Mouse (Mus musculus): Measurements from ENCODE around the gene Rnf141. TPM values are rescaled to one million over a fixed set of nuclear protein-coding genes. Genes with fewer than 3 reads are reported as not detected.

Rnf141 gene
- polyA plus RNA-seq, 1 experiment from 2014 or later, result 41.4 TPM

- Histone ChIP-seq H3K36me3 (replicated peaks; ENCODE audit: control insufficient read depth, insufficient read depth) (no peaks in the 10 kb centered on the region), H3K4me3 (replicated peaks; ENCODE audit: low read length) (no peak overlapping the region), H3K4me1 (replicated peaks; ENCODE audit: control insufficient read depth, insufficient read depth, low read length) (peaks cover 6% of the 10 kb centered on the region; the same call in 1 of the 2 replicates), H3K9me3 (ENCODE audit: control insufficient read depth, low read length) (no peaks in the 10 kb centered on the region), H3K4me2 (replicated peaks) (no peak overlapping the region), H3K27me3 (ENCODE audit: control insufficient read depth, insufficient read depth, low read length) (no peaks in the 10 kb centered on the region), H3K9ac (no peak overlapping the region), H3K27ac (no peak overlapping the region)
- no peak for DNase-seq (ENCODE audit: low spot score)
- ATAC-seq (ENCODE audit: low FRiP score), result no peak
- 89% methylated on average over 2 of the region's 2 CpGs for WGBS
These were observed 3.1 kb upstream of the Rnf141 start for GRCm38 (mm10) chr7:110847321-110847720.

- no peaks in the 10 kb centered on the region for H3K27me3 ChIP-seq (ENCODE audit: control insufficient read depth, insufficient read depth, low read length)
- no peaks in the 10 kb centered on the region for H3K9me3 ChIP-seq (ENCODE audit: control insufficient read depth, low read length)
- WGBS, result 88% methylated on average over 4 of the region's 4 CpGs
- H3K4me2 ChIP-seq (replicated peaks), result no peak overlapping the region
- no peak for ATAC-seq (ENCODE audit: low FRiP score)
- H3K27ac ChIP-seq, result no peak overlapping the region
- peaks cover 6% of the 10 kb centered on the region; the same call in 1 of the 2 replicates for H3K4me1 ChIP-seq (replicated peaks; ENCODE audit: control insufficient read depth, insufficient read depth, low read length)
- no peak for DNase-seq (ENCODE audit: low spot score)
- H3K9ac ChIP-seq, result no peak overlapping the region
- H3K4me3 ChIP-seq (replicated peaks; ENCODE audit: low read length), result no peak overlapping the region
- H3K36me3 ChIP-seq (replicated peaks; ENCODE audit: control insufficient read depth, insufficient read depth), result peaks cover 9% of the 10 kb centered on the region
These were observed 3.9 kb downstream of the Rnf141 start for GRCm38 (mm10) chr7:110840332-110840731.

- no peak overlapping the region for H3K4me3 ChIP-seq (replicated peaks; ENCODE audit: low read length)
- no peaks in the 10 kb centered on the region for H3K27me3 ChIP-seq (ENCODE audit: control insufficient read depth, insufficient read depth, low read length)
- no peaks in the 10 kb centered on the region for H3K9me3 ChIP-seq (ENCODE audit: control insufficient read depth, low read length)
- H3K4me1 ChIP-seq (replicated peaks; ENCODE audit: control insufficient read depth, insufficient read depth, low read length), result no peaks in the 10 kb centered on the region
- 66% methylated on average over 3 of the region's 3 CpGs for WGBS
- peaks cover 33% of the 10 kb centered on the region for H3K36me3 ChIP-seq (replicated peaks; ENCODE audit: control insufficient read depth, insufficient read depth)
- ATAC-seq (ENCODE audit: low FRiP score) (no peak), DNase-seq (ENCODE audit: low spot score) (no peak)
- no peak overlapping the region for H3K9ac ChIP-seq
- H3K4me2 ChIP-seq (replicated peaks), result no peak overlapping the region
- no peak overlapping the region for H3K27ac ChIP-seq
These were observed 9.7 kb downstream of the Rnf141 start for GRCm38 (mm10) chr7:110834522-110834921.

- ATAC-seq (ENCODE audit: low FRiP score) (no peak), DNase-seq (ENCODE audit: low spot score) (no peak)
- WGBS, result 100% methylated on average over 1 of the region's 1 CpGs
- Histone ChIP-seq H3K27me3 (ENCODE audit: control insufficient read depth, insufficient read depth, low read length) (no peaks in the 10 kb centered on the region), H3K4me1 (replicated peaks; ENCODE audit: control insufficient read depth, insufficient read depth, low read length) (no peaks in the 10 kb centered on the region), H3K9ac (no peak overlapping the region), H3K27ac (no peak overlapping the region), H3K4me2 (replicated peaks) (no peak overlapping the region), H3K36me3 (replicated peaks; ENCODE audit: control insufficient read depth, insufficient read depth) (peaks cover 33% of the 10 kb centered on the region), H3K4me3 (replicated peaks; ENCODE audit: low read length) (no peak overlapping the region), H3K9me3 (ENCODE audit: control insufficient read depth, low read length) (no peaks in the 10 kb centered on the region)
These were observed 10.2 kb downstream of the Rnf141 start for GRCm38 (mm10) chr7:110834018-110834417.

GRCm38 (mm10) chr7:110833024-110833423 lies 11.2 kb downstream of the Rnf141 start:
- no peaks in the 10 kb centered on the region for H3K27me3 ChIP-seq (ENCODE audit: control insufficient read depth, insufficient read depth, low read length)
- no peak overlapping the region for H3K4me3 ChIP-seq (replicated peaks; ENCODE audit: low read length)
- DNase-seq (ENCODE audit: low spot score) (no peak), ATAC-seq (ENCODE audit: low FRiP score) (no peak)
- no peaks in the 10 kb centered on the region for H3K9me3 ChIP-seq (ENCODE audit: control insufficient read depth, low read length)
- peaks cover 33% of the 10 kb centered on the region for H3K36me3 ChIP-seq (replicated peaks; ENCODE audit: control insufficient read depth, insufficient read depth)
- H3K27ac ChIP-seq, result no peak overlapping the region
- H3K9ac ChIP-seq, result no peak overlapping the region
- H3K4me1 ChIP-seq (replicated peaks; ENCODE audit: control insufficient read depth, insufficient read depth, low read length), result no peaks in the 10 kb centered on the region
- H3K4me2 ChIP-seq (replicated peaks), result no peak overlapping the region
- WGBS, result 94% methylated on average over 1 of the region's 1 CpGs

- peaks cover 24% of the 10 kb centered on the region for H3K36me3 ChIP-seq (replicated peaks; ENCODE audit: control insufficient read depth, insufficient read depth)
- no peak overlapping the region for H3K4me2 ChIP-seq (replicated peaks)
- DNase-seq (ENCODE audit: low spot score) (no peak), ATAC-seq (ENCODE audit: low FRiP score) (no peak)
- H3K27me3 ChIP-seq (ENCODE audit: control insufficient read depth, insufficient read depth, low read length), result no peaks in the 10 kb centered on the region
- no peaks in the 10 kb centered on the region for H3K9me3 ChIP-seq (ENCODE audit: control insufficient read depth, low read length)
- no peaks in the 10 kb centered on the region for H3K4me1 ChIP-seq (replicated peaks; ENCODE audit: control insufficient read depth, insufficient read depth, low read length)
- no peak overlapping the region for H3K27ac ChIP-seq
- H3K9ac ChIP-seq, result no peak overlapping the region
- WGBS, result 89% methylated on average over 8 of the region's 8 CpGs
- H3K4me3 ChIP-seq (replicated peaks; ENCODE audit: low read length), result no peak overlapping the region
These were observed 20.0 kb downstream of the Rnf141 start for GRCm38 (mm10) chr7:110823995-110824953.

GRCm38 (mm10) chr7:110823593-110823992 lies 20.7 kb downstream of the Rnf141 start:
- Histone ChIP-seq H3K9ac (no peak overlapping the region), H3K9me3 (ENCODE audit: control insufficient read depth, low read length) (no peaks in the 10 kb centered on the region), H3K27me3 (ENCODE audit: control insufficient read depth, insufficient read depth, low read length) (no peaks in the 10 kb centered on the region), H3K4me1 (replicated peaks; ENCODE audit: control insufficient read depth, insufficient read depth, low read length) (no peaks in the 10 kb centered on the region), H3K27ac (no peak overlapping the region), H3K4me3 (replicated peaks; ENCODE audit: low read length) (no peak overlapping the region), H3K36me3 (replicated peaks; ENCODE audit: control insufficient read depth, insufficient read depth) (peaks cover 24% of the 10 kb centered on the region), H3K4me2 (replicated peaks) (no peak overlapping the region)
- WGBS, result 80% methylated on average over 4 of the region's 4 CpGs
- no peak for DNase-seq (ENCODE audit: low spot score)
- no peak for ATAC-seq (ENCODE audit: low FRiP score)

- H3K4me2 ChIP-seq (replicated peaks), result no peak overlapping the region
- ATAC-seq (ENCODE audit: low FRiP score) (no peak), DNase-seq (ENCODE audit: low spot score) (no peak)
- H3K4me1 ChIP-seq (replicated peaks; ENCODE audit: control insufficient read depth, insufficient read depth, low read length), result no peaks in the 10 kb centered on the region
- peaks cover 24% of the 10 kb centered on the region for H3K36me3 ChIP-seq (replicated peaks; ENCODE audit: control insufficient read depth, insufficient read depth)
- no peak overlapping the region for H3K27ac ChIP-seq
- no peaks in the 10 kb centered on the region for H3K27me3 ChIP-seq (ENCODE audit: control insufficient read depth, insufficient read depth, low read length)
- H3K9me3 ChIP-seq (ENCODE audit: control insufficient read depth, low read length), result no peaks in the 10 kb centered on the region
- no peak overlapping the region for H3K9ac ChIP-seq
- H3K4me3 ChIP-seq (replicated peaks; ENCODE audit: low read length), result no peak overlapping the region
- 92% methylated on average over 8 of the region's 8 CpGs for WGBS
These were observed 21.2 kb downstream of the Rnf141 start for GRCm38 (mm10) chr7:110823076-110823475.

GRCm38 (mm10) chr7:110822055-110822454 lies 22.2 kb downstream of the Rnf141 start:
- Histone ChIP-seq H3K27ac (no peak overlapping the region), H3K27me3 (ENCODE audit: control insufficient read depth, insufficient read depth, low read length) (no peaks in the 10 kb centered on the region), H3K4me2 (replicated peaks) (no peak overlapping the region), H3K4me3 (replicated peaks; ENCODE audit: low read length) (no peak overlapping the region), H3K9me3 (ENCODE audit: control insufficient read depth, low read length) (no peaks in the 10 kb centered on the region), H3K9ac (no peak overlapping the region), H3K36me3 (replicated peaks; ENCODE audit: control insufficient read depth, insufficient read depth) (peaks cover 24% of the 10 kb centered on the region), H3K4me1 (replicated peaks; ENCODE audit: control insufficient read depth, insufficient read depth, low read length) (no peaks in the 10 kb centered on the region)
- WGBS, result 67% methylated on average over 4 of the region's 4 CpGs
- DNase-seq (ENCODE audit: low spot score), result no peak
- ATAC-seq (ENCODE audit: low FRiP score), result no peak
